Mouse (Mus musculus): Measurements from ENCODE around the gene Zdhhc8.

DNA sequence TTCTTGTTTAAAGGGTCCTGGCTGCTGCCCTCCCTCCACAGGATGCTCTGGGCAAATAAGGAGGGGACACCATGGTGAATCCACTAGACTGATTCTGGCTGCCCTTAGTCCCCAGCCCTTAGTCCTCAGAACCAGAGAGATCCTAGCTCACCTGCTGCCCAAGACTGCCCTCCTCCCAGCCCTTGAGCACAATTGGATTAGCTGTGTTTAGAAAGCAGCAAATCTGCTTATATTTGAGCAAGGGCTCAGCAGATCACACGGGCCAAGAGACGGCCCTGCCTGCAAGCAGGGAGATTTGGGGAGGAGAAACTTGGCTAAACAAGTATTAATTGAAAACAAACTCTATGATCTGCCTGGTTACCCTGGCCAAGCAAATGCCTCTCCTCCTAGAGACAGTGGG lies 55.3 kb downstream of the Zdhhc8 start:
- no peak for TF ChIP-seq CTCF (IDR thresholded peaks at IDR 0.05; ENCODE audit: extremely low read depth, insufficient read depth, low read length)
- no peak for TF ChIP-seq POLR2A (IDR thresholded peaks at IDR 0.05; ENCODE audit: extremely low read depth, insufficient read depth, low read length)

All from cortical plate, adult 2 months (tissue).